ENCODE assay signal across 9 mouse cellular contexts in genomic region chr9:55535907-55536306, GRCm38 (mm10). TPM values are rescaled to one million over a fixed set of nuclear protein-coding genes. Genes with fewer than 3 reads are reported as not detected.
DNase-seq lines count a peak whose midpoint lies in the region.
"Had no signal": no experiment of that assay in that cellular context is flagged by ENCODE, and none has a peak within 500 bp of the region (broad histone marks: within the 10 kb centered on the region; RNA-seq: fewer than 3 reads in every experiment).

No protein-coding gene starts in this region.

- peak; percentile 47 to 79 for DNase-seq in adrenal gland, adult (ENCODE audit: inconsistent age in 2 of 2, low spot score in 1 of 2)
- no peak for DNase-seq in adrenal gland, postnatal 4 days (ENCODE audit: low spot score in 2 of 2)
- DNase-seq in left cerebral cortex, adult 18-20 months (ENCODE audit: low spot score in 2 of 2): peak; percentile 28 to 57
- DNase-seq in left cerebral cortex, adult 8-10 months (ENCODE audit: low spot score in 2 of 2): no peak
- DNase-seq in T-cell, adult 2 months (ENCODE audit: low spot score): peak; percentile 19
- peak; percentile 54 for DNase-seq in embryo, embryonic 9.5 days (ENCODE audit: extremely low spot score)
- peak; percentile 14 to 26 for DNase-seq in layer of hippocampus, postnatal 36 days
- DNase-seq in ovary, postnatal 14 days (ENCODE audit: low spot score): peak; percentile 63

RNA-seq across cellular contexts. Expression of gene Isl2, which starts 2.6 kb away (rescaled TPM):
- not detected for total RNA-seq in adrenal gland, postnatal 4 days (2021)
- not detected for total RNA-seq in left cerebral cortex, adult 18-20 months (2021)
- total RNA-seq in left cerebral cortex, adult 8-10 months (2022): not detected
- not detected for total RNA-seq in layer of hippocampus, postnatal 36 days (2021)
- total RNA-seq: gastrocnemius, postnatal 36 days had no signal

RNA-seq across cellular contexts. Expression of gene Etfa, which starts 23.9 kb away (rescaled TPM):
- total RNA-seq in adrenal gland, postnatal 4 days (2021): 100 to 1,000 TPM; 408 to 465 TPM
- total RNA-seq in left cerebral cortex, adult 18-20 months (2021): 10 to 100 TPM; 37.0 to 42.5 TPM
- 10 to 100 TPM; 40.7 to 41.7 (median 41.1) TPM for total RNA-seq in left cerebral cortex, adult 8-10 months (2022)
- 10 to 100 TPM; 39.3 to 43.3 TPM for total RNA-seq in layer of hippocampus, postnatal 36 days (2021)

Comparison
In these comparisons a context has a peak if more than half of its experiments do, and no peak if none do; other contexts are left out.
1. DNase-seq: peak in adrenal gland, adult (2 of 2), left cerebral cortex, adult 18-20 months (2 of 2), T-cell, adult 2 months (single experiment), embryo, embryonic 9.5 days (single experiment), layer of hippocampus, postnatal 36 days (2 of 2) and ovary, postnatal 14 days (single experiment); none in adrenal gland, postnatal 4 days (0 of 2) and left cerebral cortex, adult 8-10 months (0 of 2).
2. RNA of gene Etfa, which starts 23.9 kb away (total RNA-seq): 408 to 465 TPM in adrenal gland, postnatal 4 days; 39.3 to 43.3 TPM in layer of hippocampus, postnatal 36 days, 37.0 to 42.5 TPM in left cerebral cortex, adult 18-20 months and 40.7 to 41.7 TPM in left cerebral cortex, adult 8-10 months; every median in the first group is over 4 times any median in the second.